Mouse (Mus musculus): Measurements from ENCODE around the gene Mecp2. TPM values are rescaled to one million over a fixed set of nuclear protein-coding genes. Genes with fewer than 3 reads are reported as not detected.

Mecp2 gene
- polyA plus RNA-seq, 1 experiment from 2014 or later: 12.0 TPM

DNA sequence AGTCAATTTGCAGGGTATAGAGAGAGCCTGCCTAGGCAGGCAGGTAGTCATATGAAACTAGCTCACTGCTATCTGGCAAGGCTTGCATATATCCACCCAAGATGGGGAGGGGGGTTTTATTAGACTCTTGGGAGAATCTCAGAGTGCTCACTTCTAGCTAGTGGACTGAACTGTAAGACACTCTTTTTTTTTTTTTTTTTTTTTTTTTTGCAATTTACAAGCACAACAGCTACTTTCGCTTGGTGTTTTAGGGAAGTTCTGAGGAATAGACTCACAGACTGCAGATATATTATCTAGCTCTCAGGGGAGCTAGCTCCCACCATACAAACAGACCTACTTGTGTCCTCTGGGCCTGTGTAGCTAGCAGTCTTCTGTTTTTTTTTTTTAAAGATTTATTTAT lies 120.6 kb downstream of the Mecp2 start:
- whole genome bisulfite sequencing: 89% methylated on average over 1 of the region's 1 CpGs
- H3K27ac ChIP-seq (ENCODE audit: poor library complexity, severe bottlenecking): no peak overlapping the region
- H3K4me3 ChIP-seq: no peak overlapping the region
- H3K9ac ChIP-seq: no peak overlapping the region
- H3K4me2 ChIP-seq: no peak overlapping the region
- no peak for ATAC-seq (ENCODE audit: insufficient number of reproducible peaks, low FRiP score)
- H3K4me1 ChIP-seq (replicated peaks): no peaks in the 10 kb centered on the region
- no peaks in the 10 kb centered on the region for H3K9me3 ChIP-seq (replicated peaks)
- no peaks in the 10 kb centered on the region for H3K27me3 ChIP-seq (replicated peaks)
- H3K36me3 ChIP-seq: peaks cover 26% of the 10 kb centered on the region

DNA sequence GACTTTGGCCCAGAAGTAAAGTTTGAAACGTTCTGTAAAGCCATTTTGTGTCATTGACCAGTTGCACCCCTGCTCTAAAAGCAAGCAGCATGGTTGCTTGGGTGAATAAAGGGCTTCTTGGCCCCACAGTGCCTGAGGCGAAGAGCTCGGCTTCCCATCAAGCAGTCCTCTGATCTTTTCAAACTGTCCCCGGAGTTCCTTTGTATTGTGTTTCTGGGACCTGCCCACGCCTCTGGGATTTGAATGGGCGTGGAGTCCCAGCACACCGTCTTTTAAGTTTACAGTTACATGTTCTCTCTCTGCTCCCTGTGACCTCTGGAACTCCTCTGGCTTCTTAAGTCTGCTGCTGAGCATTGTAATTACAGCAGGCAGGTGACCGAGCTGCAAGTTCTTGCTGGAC lies 127.1 kb downstream of the Mecp2 start:
- no peaks in the 10 kb centered on the region for H3K36me3 ChIP-seq
- H3K27ac ChIP-seq (ENCODE audit: poor library complexity, severe bottlenecking): no peak overlapping the region

DNA sequence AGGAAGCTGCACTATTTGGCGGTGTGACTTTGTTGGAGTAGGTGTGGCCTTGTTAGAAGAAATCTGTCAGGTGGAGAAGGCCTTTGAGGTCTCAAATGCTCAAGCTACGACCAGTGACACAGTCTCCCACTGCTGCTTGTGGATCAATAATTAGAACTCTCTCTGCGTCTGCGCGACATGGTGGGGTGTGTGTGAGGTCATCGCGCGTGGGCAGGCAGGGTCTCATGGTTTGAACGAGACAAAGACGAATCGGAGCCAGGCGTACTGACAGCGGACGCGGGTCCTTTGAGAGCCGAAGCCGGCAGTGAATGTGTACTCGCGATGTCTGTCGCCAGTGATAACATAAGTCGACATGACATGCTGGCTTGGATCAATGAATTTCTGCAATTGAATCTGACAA lies 128.8 kb downstream of the Mecp2 start:
- Histone ChIP-seq H3K4me2 (no peak overlapping the region), H3K36me3 (no peaks in the 10 kb centered on the region), H3K27me3 (replicated peaks) (no peaks in the 10 kb centered on the region), H3K4me1 (replicated peaks) (no peaks in the 10 kb centered on the region), H3K4me3 (no peak overlapping the region), H3K27ac (ENCODE audit: poor library complexity, severe bottlenecking) (no peak overlapping the region), H3K9me3 (replicated peaks) (no peaks in the 10 kb centered on the region), H3K9ac (no peak overlapping the region)
- ATAC-seq (ENCODE audit: insufficient number of reproducible peaks, low FRiP score): no peak
- WGBS: 73% methylated on average over 21 of the region's 21 CpGs

More for the DNA sequence above, 127.1 kb downstream of the Mecp2 start:
- ATAC-seq (ENCODE audit: insufficient number of reproducible peaks, low FRiP score): no peak
- H3K9me3 ChIP-seq (replicated peaks): no peaks in the 10 kb centered on the region
- H3K27me3 ChIP-seq (replicated peaks): no peaks in the 10 kb centered on the region
- 55% methylated on average over 8 of the region's 8 CpGs for whole genome bisulfite sequencing
- H3K9ac ChIP-seq: no peak overlapping the region
- no peaks in the 10 kb centered on the region for H3K4me1 ChIP-seq (replicated peaks)
- no peak overlapping the region for H3K4me2 ChIP-seq
- no peak overlapping the region for H3K4me3 ChIP-seq

- Histone ChIP-seq H3K9ac (no peak overlapping the region), H3K4me1 (replicated peaks) (0 out of 2 replicates have a peak, but pooled peaks cover 3% of the 10 kb centered on the region), H3K4me2 (no peak overlapping the region), H3K36me3 (no peaks in the 10 kb centered on the region), H3K27ac (ENCODE audit: poor library complexity, severe bottlenecking) (no peak overlapping the region), H3K4me3 (no peak overlapping the region), H3K27me3 (replicated peaks) (no peaks in the 10 kb centered on the region), H3K9me3 (replicated peaks) (no peaks in the 10 kb centered on the region)
- 60% methylated on average over 2 of the region's 2 CpGs for WGBS
- ATAC-seq (ENCODE audit: insufficient number of reproducible peaks, low FRiP score): no peak
These were observed 131.5 kb downstream of the Mecp2 start for GRCm38 (mm10) chrX:74003644-74004043.

DNA sequence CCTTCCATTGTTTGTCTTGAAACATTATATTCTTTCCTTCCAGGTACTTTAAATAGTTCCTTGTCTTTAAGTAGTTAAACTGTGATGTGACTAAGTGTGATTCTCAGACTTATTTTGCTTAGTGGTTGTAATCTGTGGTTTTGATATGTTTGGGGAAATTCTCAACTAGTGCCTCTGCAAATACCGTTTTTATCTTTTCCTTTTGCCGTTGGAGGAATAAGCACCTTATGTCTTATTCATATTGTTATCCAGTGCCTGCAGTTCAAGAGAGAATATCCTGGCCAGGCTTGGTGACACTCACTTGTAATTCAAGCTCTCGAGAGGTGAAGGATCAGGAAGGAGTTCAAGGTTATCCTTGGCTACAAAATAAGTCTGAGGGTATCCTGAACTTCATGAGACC lies 134.1 kb downstream of the Mecp2 start:
- no peak overlapping the region for H3K4me3 ChIP-seq
- no peak overlapping the region for H3K4me2 ChIP-seq
- 0 out of 2 replicates have a peak, but pooled peaks cover 3% of the 10 kb centered on the region for H3K4me1 ChIP-seq (replicated peaks)
- H3K9me3 ChIP-seq (replicated peaks): no peaks in the 10 kb centered on the region
- H3K27me3 ChIP-seq (replicated peaks): no peaks in the 10 kb centered on the region
- no peaks in the 10 kb centered on the region for H3K36me3 ChIP-seq
- ATAC-seq (ENCODE audit: insufficient number of reproducible peaks, low FRiP score): no peak
- no peak overlapping the region for H3K9ac ChIP-seq
- WGBS: 63% methylated on average over 3 of the region's 3 CpGs
- no peak overlapping the region for H3K27ac ChIP-seq (ENCODE audit: poor library complexity, severe bottlenecking)

DNA sequence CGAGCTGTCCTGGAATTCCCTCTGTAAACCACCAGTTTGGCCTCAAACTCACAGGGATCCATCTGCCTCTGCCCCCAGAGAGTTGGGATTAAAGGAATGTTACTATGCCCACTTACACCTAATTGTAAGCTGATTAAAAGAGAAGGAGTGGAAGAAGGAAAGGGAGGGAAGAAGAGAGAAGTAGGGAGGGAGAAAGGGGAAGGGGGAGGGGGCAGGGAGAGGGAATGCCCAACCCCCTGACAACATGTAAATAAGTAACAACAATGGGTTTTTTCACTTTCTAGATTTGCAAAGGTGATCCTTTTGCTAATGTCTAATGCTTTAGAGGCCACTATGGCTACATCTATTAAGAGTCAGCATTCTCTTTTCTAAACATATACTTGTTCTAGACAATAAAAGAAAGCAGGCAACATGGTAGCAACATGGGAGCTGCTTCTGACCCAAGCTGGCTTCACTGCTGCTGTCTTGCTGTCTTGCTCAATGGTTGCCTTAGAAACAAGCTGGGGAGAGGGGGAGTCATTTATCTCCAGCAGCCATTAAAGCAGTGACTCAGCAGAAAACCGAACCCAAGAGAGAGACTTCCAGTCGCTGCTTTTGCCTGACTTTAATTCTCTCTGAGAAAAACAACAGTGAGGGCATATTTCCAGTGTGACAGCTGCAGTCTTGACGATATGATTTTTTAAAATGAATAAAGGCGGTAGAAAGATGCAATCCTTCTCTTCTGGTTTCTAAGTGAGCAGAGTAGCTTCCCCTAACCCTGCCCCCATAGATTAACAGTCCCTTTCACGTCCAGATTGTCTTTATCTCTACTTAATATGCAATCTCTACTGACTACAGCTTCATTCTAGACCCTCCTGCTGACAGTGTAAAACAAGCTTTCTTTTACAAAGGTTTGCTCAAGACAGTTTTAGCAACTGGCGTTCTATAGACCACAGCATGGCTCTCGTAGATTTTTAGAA lies 136.0 kb downstream of the Mecp2 start:
- Histone ChIP-seq H3K4me1 (replicated peaks) (0 out of 2 replicates have a peak, but pooled peaks cover 3% of the 10 kb centered on the region), H3K4me3 (no peak overlapping the region), H3K36me3 (no peaks in the 10 kb centered on the region), H3K9me3 (replicated peaks) (no peaks in the 10 kb centered on the region), H3K27ac (ENCODE audit: poor library complexity, severe bottlenecking) (peak overlapping the region; percentile 51; the same call in 1 of the 2 replicates), H3K4me2 (peak overlapping the region; percentile 26; the same call in 1 of the 2 replicates), H3K9ac (no peak overlapping the region), H3K27me3 (replicated peaks) (no peaks in the 10 kb centered on the region)
- 24% methylated on average over 8 of the region's 8 CpGs for WGBS
- peak; percentile 82 for ATAC-seq (ENCODE audit: insufficient number of reproducible peaks, low FRiP score)

DNA sequence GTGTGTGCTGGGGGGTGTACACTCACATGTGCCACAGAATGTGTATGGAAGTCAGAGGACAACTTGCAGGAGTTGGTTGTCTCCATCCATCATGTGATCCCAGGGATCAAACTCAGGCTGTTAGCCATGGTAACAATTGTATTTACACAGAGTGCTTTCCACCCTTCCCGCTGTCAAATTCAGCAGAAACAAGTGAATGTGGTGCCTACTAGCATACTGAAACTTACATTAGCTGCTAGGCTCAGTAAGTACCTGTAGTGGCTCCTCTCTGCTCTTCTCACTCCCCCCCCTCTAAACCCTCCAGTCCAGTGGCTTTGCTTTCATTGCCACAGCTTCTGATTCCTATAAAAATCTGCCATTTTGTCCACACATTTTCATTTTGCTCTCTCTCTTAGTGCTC lies 157.4 kb downstream of the Mecp2 start:
- WGBS: 74% methylated on average over 1 of the region's 1 CpGs
- Histone ChIP-seq H3K36me3 (no peaks in the 10 kb centered on the region), H3K27ac (ENCODE audit: poor library complexity, severe bottlenecking) (no peak overlapping the region), H3K4me3 (no peak overlapping the region), H3K9me3 (replicated peaks) (no peaks in the 10 kb centered on the region), H3K9ac (no peak overlapping the region), H3K4me1 (replicated peaks) (no peaks in the 10 kb centered on the region), H3K27me3 (replicated peaks) (no peaks in the 10 kb centered on the region), H3K4me2 (no peak overlapping the region)
- ATAC-seq (ENCODE audit: insufficient number of reproducible peaks, low FRiP score): no peak

MicroRNAs encoded within 50 kb of the gene (microRNA counts, 519-probe panel; counts per million panel counts)
- not detected for microRNA mmu-miR-718

Small RNAs within 50 kb of the gene (microRNA-seq; reads per million reads assigned to microRNA genes)
- gene Mir5132 (1.4 reads per million), gene Mir718 (not detected)

Other genes with a start within 250 kb of the Mecp2 start
- gene Avpr2, start 243.3 kb downstream of the Mecp2 start, polyA plus RNA-seq (2016; fragmentation: Nextera tagmentation; extraction: Ambion mirVana): not detected in 2 replicates
- 0.58 and 0.73 TPM in 2 replicates for gene L1cam, start 239.3 kb downstream of the Mecp2 start, polyA plus RNA-seq (2016; fragmentation: Nextera tagmentation; extraction: Ambion mirVana)
- 1.4 and 1.9 TPM in 2 replicates for gene Arhgap4, start 213.5 kb downstream of the Mecp2 start, polyA plus RNA-seq (2016; fragmentation: Nextera tagmentation; extraction: Ambion mirVana)
- gene Naa10, start 213.4 kb downstream of the Mecp2 start, polyA plus RNA-seq (2016; fragmentation: Nextera tagmentation; extraction: Ambion mirVana): 77.6 and 87.2 TPM in 2 replicates
- gene Renbp, start 204.5 kb downstream of the Mecp2 start, polyA plus RNA-seq (2016; fragmentation: Nextera tagmentation; extraction: Ambion mirVana): 50.2 and 50.8 TPM in 2 replicates
- gene Hcfc1, start 169.0 kb downstream of the Mecp2 start, polyA plus RNA-seq (2016; fragmentation: Nextera tagmentation; extraction: Ambion mirVana): 41.3 and 47.3 TPM in 2 replicates
- 55.6 and 58.4 TPM in 2 replicates for gene Irak1, start 111.4 kb downstream of the Mecp2 start, polyA plus RNA-seq (2016; fragmentation: Nextera tagmentation; extraction: Ambion mirVana)
- gene Opn1mw, start 7.9 kb downstream of the Mecp2 start, polyA plus RNA-seq (2016; fragmentation: Nextera tagmentation; extraction: Ambion mirVana): not detected in 2 replicates
- gene Tex28, start 32.5 kb upstream of the Mecp2 start, polyA plus RNA-seq (2016; fragmentation: Nextera tagmentation; extraction: Ambion mirVana): not detected in 2 replicates
- not detected in 2 replicates for gene Tktl1, start 41.9 kb upstream of the Mecp2 start, polyA plus RNA-seq (2016; fragmentation: Nextera tagmentation; extraction: Ambion mirVana)
- gene Flna, start 114.5 kb upstream of the Mecp2 start, polyA plus RNA-seq (2016; fragmentation: Nextera tagmentation; extraction: Ambion mirVana): 226 and 227 TPM in 2 replicates
- gene Emd, start 119.3 kb upstream of the Mecp2 start, polyA plus RNA-seq (2016; fragmentation: Nextera tagmentation; extraction: Ambion mirVana): 16.8 and 17.3 TPM in 2 replicates
- 437 and 446 TPM in 2 replicates for gene Rpl10, start 135.4 kb upstream of the Mecp2 start, polyA plus RNA-seq (2016; fragmentation: Nextera tagmentation; extraction: Ambion mirVana)
- gene Taz, start 146.5 kb upstream of the Mecp2 start, polyA plus RNA-seq (2016; fragmentation: Nextera tagmentation; extraction: Ambion mirVana): 70.5 and 71.3 TPM in 2 replicates
- gene Dnase1l1, start 147.0 kb upstream of the Mecp2 start, polyA plus RNA-seq (2016; fragmentation: Nextera tagmentation; extraction: Ambion mirVana): 10.2 and 10.8 TPM in 2 replicates
- gene Atp6ap1, start 161.7 kb upstream of the Mecp2 start, polyA plus RNA-seq (2016; fragmentation: Nextera tagmentation; extraction: Ambion mirVana): 125 and 128 TPM in 2 replicates
- gene Gdi1, start 169.6 kb upstream of the Mecp2 start, polyA plus RNA-seq (2016; fragmentation: Nextera tagmentation; extraction: Ambion mirVana): 167 and 174 TPM in 2 replicates
- gene Fam50a, start 177.7 kb upstream of the Mecp2 start, polyA plus RNA-seq (2016; fragmentation: Nextera tagmentation; extraction: Ambion mirVana): 53.1 and 55.1 TPM in 2 replicates
- 9.6 and 9.8 TPM in 2 replicates for gene Plxna3, start 193.7 kb upstream of the Mecp2 start, polyA plus RNA-seq (2016; fragmentation: Nextera tagmentation; extraction: Ambion mirVana)
- gene Lage3, start 218.3 kb upstream of the Mecp2 start, polyA plus RNA-seq (2016; fragmentation: Nextera tagmentation; extraction: Ambion mirVana): 93.9 and 95.5 TPM in 2 replicates
- 57.4 and 58.2 TPM in 2 replicates for gene Ubl4a, start 237.9 kb upstream of the Mecp2 start, polyA plus RNA-seq (2016; fragmentation: Nextera tagmentation; extraction: Ambion mirVana)
- gene Slc10a3, start 238.0 kb upstream of the Mecp2 start, polyA plus RNA-seq (2016; fragmentation: Nextera tagmentation; extraction: Ambion mirVana): 13.5 and 13.7 TPM in 2 replicates

Measured in heart, embryonic 12.5 days (tissue).